Mouse (Mus musculus) megakaryocyte progenitor cell, adult 5-6 weeks (primary cell): ENCODE data around the gene Nr2f2. TPM values are rescaled to one million over a fixed set of nuclear protein-coding genes. Genes with fewer than 3 reads are reported as not detected.

Experiments
- ATAC-seq: replicated peaks from 2 replicates; pipeline ENCODE4 v1.8.0; 2016; ENCODE audit warnings: mild to moderate bottlenecking, moderate TSS enrichment, inconsistent platforms; ENCODE audit not compliant: poor library complexity
- total RNA-seq, 2 experiments: library from RNA; stranded (forward) in 1 of 2; stranded (reverse) in 1 of 2; fragments of 157-497, 149-512 nt in 1 of 2; fragments of 200-1000 nt in 1 of 2; gene quantifications; 2 replicates each; pipeline versions ENCODE4 v1.2.3 to v1.2.4; 2015 to 2017

Gene Nr2f2
- total RNA-seq, 2 experiments from 2014 or later = not detected

GRCm38 (mm10) chr7:70366808-70367095 lies 217 bp upstream of the Nr2f2 start:
- ATAC-seq = no peak

GRCm38 (mm10) chr7:70365401-70365811 lies 1.1 kb downstream of the Nr2f2 start:
- no peak for ATAC-seq

- no peak for ATAC-seq
These were observed 1.7 kb downstream of the Nr2f2 start for GRCm38 (mm10) chr7:70364798-70365197.

- ATAC-seq = no peak
These were observed 3.2 kb downstream of the Nr2f2 start for GRCm38 (mm10) chr7:70363351-70363750.

DNA sequence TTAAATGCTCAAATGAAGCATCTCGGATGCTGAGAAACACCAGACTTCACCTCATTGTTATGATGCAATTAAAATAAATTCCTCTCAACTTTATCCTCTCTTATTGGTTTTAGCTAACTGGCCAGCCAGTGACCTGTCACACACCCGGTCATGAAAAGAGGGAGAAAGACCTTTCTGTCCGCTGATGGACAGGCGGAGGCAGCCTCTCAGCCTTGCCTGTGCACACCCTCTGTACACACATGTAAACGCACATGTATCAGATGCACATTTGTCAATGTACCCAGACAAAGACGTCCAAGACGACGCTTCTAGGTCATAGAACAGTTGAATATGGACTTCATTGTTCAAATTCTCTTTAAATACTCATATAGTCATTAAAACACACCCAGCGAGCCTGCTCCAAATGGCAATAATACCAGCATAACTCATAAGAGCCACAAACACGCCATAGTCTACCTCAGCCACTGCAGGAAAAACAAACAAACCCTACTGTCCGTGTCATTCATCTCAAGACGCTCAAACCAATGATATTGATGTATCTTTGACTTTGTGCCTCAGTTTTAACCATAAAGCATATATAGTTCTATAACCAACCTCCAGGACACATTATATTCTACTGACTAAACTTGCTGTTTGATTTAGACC lies 3.9 kb downstream of the Nr2f2 start:
- no peak for ATAC-seq

- ATAC-seq = peak; percentile 70
These were observed 4.9 kb downstream of the Nr2f2 start for GRCm38 (mm10) chr7:70361383-70362364.

- no peak for ATAC-seq
These were observed 5.7 kb downstream of the Nr2f2 start for GRCm38 (mm10) chr7:70360611-70361382.

GRCm38 (mm10) chr7:70359791-70360581 lies 6.5 kb downstream of the Nr2f2 start:
- ATAC-seq = no peak

DNA sequence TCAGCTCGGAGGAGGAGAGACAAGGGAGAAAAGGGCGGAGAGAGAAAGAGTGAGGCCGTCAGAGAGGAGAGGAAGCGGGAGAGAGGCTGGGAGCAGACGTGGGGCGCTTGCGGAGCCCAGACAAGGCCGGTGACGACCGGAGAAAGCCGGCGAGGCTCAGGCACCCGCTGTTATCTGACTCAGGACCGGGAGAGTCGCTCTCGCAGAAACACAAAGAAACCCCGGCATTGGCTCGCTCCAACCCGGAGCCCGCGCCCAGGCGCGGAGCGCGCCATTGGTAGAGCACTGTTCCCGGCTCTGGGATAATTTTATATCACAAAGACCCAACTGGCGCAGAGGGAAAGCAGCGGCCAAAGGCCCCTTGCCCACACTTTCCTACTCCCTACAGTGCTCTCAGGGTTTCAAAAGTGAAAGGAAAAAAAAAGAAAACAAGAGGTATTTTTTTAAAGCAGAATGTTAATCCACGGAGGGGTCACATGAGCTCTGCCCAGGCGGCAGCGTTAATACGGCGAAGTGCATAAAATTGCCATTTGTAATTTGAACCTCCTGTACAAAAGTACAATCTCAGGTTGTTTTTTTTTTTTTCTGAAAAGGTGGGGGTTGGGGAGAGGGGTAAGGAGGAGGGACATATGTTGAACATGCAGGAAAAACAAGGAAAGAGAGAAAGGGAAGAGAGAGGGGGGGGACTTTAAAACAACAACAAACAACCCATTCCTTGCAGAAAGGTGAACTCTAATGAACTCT lies 7.5 kb downstream of the Nr2f2 start:
- ATAC-seq = 0 out of 2 replicates have a peak, but pooled peaks have one; percentile 22

DNA sequence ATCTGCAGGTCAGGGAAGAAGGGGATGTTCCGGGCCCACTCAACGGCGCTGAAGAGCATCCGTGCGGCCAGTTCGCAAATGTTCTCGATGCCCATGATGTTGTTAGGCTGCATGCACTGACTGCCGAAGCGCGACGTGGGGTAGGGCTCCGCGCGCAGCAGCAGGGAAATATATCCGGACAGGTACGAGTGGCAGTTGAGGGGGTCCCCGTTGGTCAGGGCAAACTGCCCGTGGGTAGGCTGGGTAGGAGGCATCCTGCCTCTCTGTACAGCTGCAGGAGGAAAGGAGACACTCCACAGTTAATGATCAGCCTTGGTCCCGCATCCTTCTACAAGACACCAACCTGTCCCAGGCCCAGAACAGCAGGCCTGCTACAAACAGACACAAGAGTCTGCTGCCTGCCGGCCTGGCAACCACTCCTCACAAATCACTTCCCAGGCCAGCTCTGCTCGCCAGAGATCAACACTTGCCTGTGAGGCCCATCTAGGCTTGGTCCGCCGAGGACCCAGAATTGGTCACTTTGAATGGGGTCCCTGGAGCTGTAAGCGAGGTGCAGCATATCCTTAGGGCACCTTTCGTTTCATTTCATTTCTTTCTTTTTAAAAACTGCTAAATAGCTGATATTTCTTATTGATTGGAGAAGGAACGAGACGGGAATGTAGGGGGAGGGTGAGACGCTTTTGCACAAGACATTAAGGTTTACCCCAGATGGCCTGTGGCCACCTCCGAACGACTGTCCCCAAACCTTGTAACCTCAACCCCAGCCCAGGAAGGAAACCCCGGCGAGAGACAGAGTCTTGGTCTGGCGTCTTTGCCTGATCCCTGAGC lies 8.3 kb downstream of the Nr2f2 start:
- no peak for ATAC-seq

DNA sequence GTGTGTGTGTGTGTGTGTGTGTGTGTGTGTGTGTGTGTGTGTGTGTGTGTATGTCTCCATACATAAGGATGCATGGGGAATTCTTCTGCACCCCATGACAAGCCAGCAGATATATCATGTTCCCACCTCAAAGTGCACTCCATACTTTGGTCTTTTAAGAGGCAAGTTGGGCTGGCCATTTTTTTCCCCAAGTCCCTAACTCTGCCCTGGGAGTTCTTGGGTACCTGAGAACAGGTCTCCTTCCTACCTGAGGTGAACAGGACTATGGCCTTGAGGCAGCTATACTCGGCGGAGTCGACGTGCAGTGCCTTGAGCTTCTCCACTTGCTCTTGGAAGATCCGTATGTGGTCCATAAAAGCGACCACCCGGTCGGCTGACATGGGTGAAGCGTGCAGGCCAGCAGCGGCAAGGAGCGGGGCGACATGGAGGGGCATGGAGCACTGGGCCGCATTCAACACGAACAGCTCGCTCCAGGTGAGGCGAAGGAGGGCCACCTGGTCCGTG lies 9.0 kb downstream of the Nr2f2 start:
- ATAC-seq = no peak

GRCm38 (mm10) chr7:70356691-70357515 lies 9.6 kb downstream of the Nr2f2 start:
- ATAC-seq = no peak

- no peak for ATAC-seq
These were observed 10.6 kb downstream of the Nr2f2 start for GRCm38 (mm10) chr7:70355691-70356568.

- ATAC-seq = no peak
These were observed 11.2 kb downstream of the Nr2f2 start for GRCm38 (mm10) chr7:70355357-70355620.

DNA sequence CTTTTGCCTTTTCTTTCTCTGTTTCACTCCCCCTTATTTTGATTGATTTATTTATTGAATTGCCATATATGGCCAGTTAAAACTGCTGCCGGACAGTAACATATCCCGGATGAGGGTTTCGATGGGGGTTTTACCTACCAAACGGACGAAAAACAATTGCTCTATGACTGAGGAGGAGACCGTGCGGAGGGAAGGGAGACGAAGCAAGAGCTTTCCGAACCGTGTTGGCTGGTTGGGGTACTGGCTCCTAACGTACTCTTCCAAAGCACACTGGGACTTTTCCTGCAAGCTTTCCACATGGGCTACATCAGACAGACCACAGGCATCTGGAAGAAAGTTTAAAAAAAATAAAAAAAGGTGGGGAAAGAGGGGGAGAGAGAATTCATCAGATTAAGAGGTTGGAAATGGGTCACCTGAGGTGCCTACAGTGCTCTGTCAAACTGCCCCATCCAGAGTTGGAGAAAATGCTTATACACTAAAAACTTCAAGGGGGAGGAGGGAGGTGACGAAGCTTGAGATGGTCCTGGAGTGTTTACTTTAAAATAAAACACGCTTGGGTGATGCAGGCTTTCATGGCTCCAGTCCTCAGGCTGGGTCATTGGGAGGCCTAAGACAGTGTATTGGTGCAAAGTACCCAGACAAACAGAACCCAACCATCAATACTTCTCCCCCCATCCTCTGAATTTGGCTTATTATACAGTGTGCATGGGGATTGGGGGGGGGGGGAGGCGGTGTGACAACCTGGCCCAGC lies 11.8 kb downstream of the Nr2f2 start:
- ATAC-seq = no peak

DNA sequence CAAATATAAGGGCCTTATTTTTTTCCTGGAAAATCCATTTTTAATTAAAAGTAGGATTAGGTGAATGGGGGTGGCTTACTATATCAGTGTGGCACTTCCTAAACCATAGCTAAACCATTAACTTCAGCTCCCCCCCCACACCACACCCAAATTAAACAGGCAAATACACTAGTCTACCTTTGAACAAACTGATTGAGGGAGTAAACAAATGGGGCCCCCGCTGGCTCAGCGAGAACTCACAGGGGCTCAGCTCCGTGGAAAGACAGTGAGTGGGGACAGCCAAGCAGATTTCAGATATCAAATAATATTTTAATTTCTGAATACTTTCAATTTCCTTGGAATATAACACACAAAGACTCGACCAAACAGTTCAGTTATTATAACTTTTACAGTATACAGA lies 13.4 kb downstream of the Nr2f2 start:
- ATAC-seq = no peak

DNA sequence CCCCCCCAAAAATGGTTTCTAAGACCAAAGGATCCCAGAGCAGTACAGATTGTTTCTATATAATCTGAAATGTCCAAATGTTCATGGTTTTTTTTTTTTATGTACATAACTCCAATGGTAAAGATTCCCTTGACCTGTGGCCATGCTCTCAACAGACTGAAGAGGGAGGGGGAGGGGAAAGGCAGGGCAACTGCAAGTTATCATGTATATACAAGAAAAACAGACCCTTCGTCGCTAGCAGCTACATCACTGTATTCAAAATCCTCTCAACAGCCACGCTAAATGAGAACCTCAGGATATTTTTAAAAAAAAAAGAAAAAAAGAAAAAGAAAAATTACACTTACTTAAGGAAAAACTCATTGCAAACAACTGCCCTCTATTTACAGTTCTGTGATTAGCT lies 13.9 kb downstream of the Nr2f2 start:
- no peak for ATAC-seq
